Mouse (Mus musculus) spleen, postnatal 10 days (tissue): ENCODE results near the gene Agap1.

Experiments
- DNase-seq, 2 experiments: peaks; one replicate each; pipeline ENCODE4 v3.0.0; 2021 to 2022; ENCODE audit warnings: low spot score in 2 of 2

Agap1 gene

GRCm38 (mm10) chr1:89457126-89458031 lies 2.8 kb downstream of the Agap1 start:
- DNase-seq, result no peak

- no peak for DNase-seq
Measured at GRCm38 (mm10) chr1:89461881-89462280, 7.3 kb downstream of the Agap1 start.

GRCm38 (mm10) chr1:89463138-89463537 lies 8.5 kb downstream of the Agap1 start:
- no peak for DNase-seq

GRCm38 (mm10) chr1:89465417-89466002 lies 10.9 kb downstream of the Agap1 start:
- no peak for DNase-seq

GRCm38 (mm10) chr1:89467321-89468069 lies 12.9 kb downstream of the Agap1 start:
- peak in 1 of 2 experiments; percentile 26 for DNase-seq

- no peak for DNase-seq
Measured at GRCm38 (mm10) chr1:89468141-89468540, 13.5 kb downstream of the Agap1 start.

GRCm38 (mm10) chr1:89471430-89471829 lies 16.8 kb downstream of the Agap1 start:
- DNase-seq, result no peak

GRCm38 (mm10) chr1:89471891-89472290 lies 17.3 kb downstream of the Agap1 start:
- no peak for DNase-seq

GRCm38 (mm10) chr1:89473946-89474345 lies 19.3 kb downstream of the Agap1 start:
- no peak for DNase-seq

- DNase-seq, result no peak
Measured at GRCm38 (mm10) chr1:89474853-89475252, 20.2 kb downstream of the Agap1 start.

GRCm38 (mm10) chr1:89477033-89477432 lies 22.4 kb downstream of the Agap1 start:
- DNase-seq, result no peak

GRCm38 (mm10) chr1:89478571-89479460 lies 24.2 kb downstream of the Agap1 start:
- DNase-seq, result no peak

GRCm38 (mm10) chr1:89481154-89481553 lies 26.5 kb downstream of the Agap1 start:
- no peak for DNase-seq

GRCm38 (mm10) chr1:89482812-89483211 lies 28.2 kb downstream of the Agap1 start:
- DNase-seq, result no peak

GRCm38 (mm10) chr1:89486891-89487290 lies 32.3 kb downstream of the Agap1 start:
- DNase-seq, result no peak

GRCm38 (mm10) chr1:89489111-89489971 lies 34.7 kb downstream of the Agap1 start:
- DNase-seq, result no peak

GRCm38 (mm10) chr1:89493177-89493576 lies 38.6 kb downstream of the Agap1 start:
- no peak for DNase-seq

- DNase-seq, result no peak
Measured at GRCm38 (mm10) chr1:89494816-89495215, 40.2 kb downstream of the Agap1 start.

- no peak for DNase-seq
Measured at GRCm38 (mm10) chr1:89496204-89496603, 41.6 kb downstream of the Agap1 start.

- no peak for DNase-seq
Measured at GRCm38 (mm10) chr1:89500925-89501324, 46.3 kb downstream of the Agap1 start.
